Mouse (Mus musculus): ENCODE measurements at regions not wholly inside any gene's neighbourhood (a gene's known extent, or its start where the extent isn't known, plus 50 kb on each side); places are given as distances from the start of the nearest gene placed in this dataset.

GRCm38 (mm10) chr17:45341573-45341972, 92.0 kb downstream of the Cdc5l start:
- no peak for DNase-seq (ENCODE audit: low spot score)

- DNase-seq (ENCODE audit: low spot score) = no peak
Observed at GRCm38 (mm10) chr17:45340851-45341250, 92.7 kb downstream of the Cdc5l start.

- no peak for DNase-seq (ENCODE audit: low spot score)
Observed at GRCm38 (mm10) chr17:45339226-45339625, 94.3 kb downstream of the Cdc5l start.

GRCm38 (mm10) chr17:45338086-45338485, 95.5 kb downstream of the Cdc5l start:
- DNase-seq (ENCODE audit: low spot score) = no peak

- DNase-seq (ENCODE audit: low spot score) = no peak
Observed at GRCm38 (mm10) chr17:45335586-45336151, 97.9 kb downstream of the Cdc5l start.

- no peak for DNase-seq (ENCODE audit: low spot score)
Observed at GRCm38 (mm10) chr17:45334732-45335381, 98.7 kb downstream of the Cdc5l start.

- DNase-seq (ENCODE audit: low spot score) = no peak
Observed at GRCm38 (mm10) chr17:45332321-45332720, 101.2 kb downstream of the Cdc5l start.

GRCm38 (mm10) chr17:45329241-45329640, 104.3 kb downstream of the Cdc5l start:
- DNase-seq (ENCODE audit: low spot score) = no peak

GRCm38 (mm10) chr17:45326726-45327125, 106.8 kb downstream of the Cdc5l start:
- no peak for DNase-seq (ENCODE audit: low spot score)

GRCm38 (mm10) chr17:45326173-45326572, 107.4 kb downstream of the Cdc5l start:
- no peak for DNase-seq (ENCODE audit: low spot score)

- no peak for DNase-seq (ENCODE audit: low spot score)
Observed at GRCm38 (mm10) chr17:45322842-45323241, 110.7 kb downstream of the Cdc5l start.

GRCm38 (mm10) chr17:45320074-45320473, 113.5 kb downstream of the Cdc5l start:
- DNase-seq (ENCODE audit: low spot score) = no peak

- no peak for DNase-seq (ENCODE audit: low spot score)
Observed at GRCm38 (mm10) chr17:45318211-45319076, 115.1 kb downstream of the Cdc5l start.

GRCm38 (mm10) chr17:45312510-45313266, 120.8 kb downstream of the Cdc5l start:
- no peak for DNase-seq (ENCODE audit: low spot score)

- DNase-seq (ENCODE audit: low spot score) = no peak
Observed at GRCm38 (mm10) chr17:45306506-45306905, 127.0 kb downstream of the Cdc5l start.

- no peak for DNase-seq (ENCODE audit: low spot score)
Observed at GRCm38 (mm10) chr17:45303183-45303582, 130.4 kb downstream of the Cdc5l start.

GRCm38 (mm10) chr17:45298355-45298754, 135.2 kb downstream of the Cdc5l start:
- DNase-seq (ENCODE audit: low spot score) = no peak

GRCm38 (mm10) chr17:45297860-45298259, 135.7 kb downstream of the Cdc5l start:
- DNase-seq (ENCODE audit: low spot score) = no peak

- DNase-seq (ENCODE audit: low spot score) = no peak
Observed at GRCm38 (mm10) chr17:45296363-45296762, 137.2 kb downstream of the Cdc5l start.

- no peak for DNase-seq (ENCODE audit: low spot score)
Observed at GRCm38 (mm10) chr17:45294886-45295285, 138.7 kb downstream of the Cdc5l start.

- DNase-seq (ENCODE audit: low spot score) = no peak
Observed at GRCm38 (mm10) chr17:45294256-45294865, 139.2 kb downstream of the Cdc5l start.

- no peak for DNase-seq (ENCODE audit: low spot score)
Observed at GRCm38 (mm10) chr17:45292883-45293282, 140.7 kb downstream of the Cdc5l start.

All from testis, postnatal 10 days (tissue).